Mouse (Mus musculus) lung, adult 2 months (tissue): ENCODE results near the gene Tpcn1.

Experiments
- CTCF ChIP-seq: fragments of 200-500 bp; IDR thresholded peaks from 2 replicates; pipeline ENCODE4 v1.5.1; 2011; ENCODE audit warnings: mild to moderate bottlenecking, low read length, control low read depth; ENCODE audit not compliant: insufficient read depth
- POLR2A ChIP-seq: fragments of 200-500 bp; IDR thresholded peaks from 2 replicates; pipeline ENCODE4 v1.6.1; 2011; ENCODE audit warnings: low read depth, mild to moderate bottlenecking, control low read depth, low read length, borderline replicate concordance; ENCODE audit errors: extremely low read depth

- TF ChIP-seq CTCF: no peak
- TF ChIP-seq POLR2A: no peak
Measured at GRCm38 (mm10) chr5:120609246-120609775, 20.8 kb upstream of the Tpcn1 start.
